Mouse (Mus musculus) thymus, adult 2 months (tissue): ENCODE measurements around the gene Unc119.

Experiments
- CTCF ChIP-seq: fragments of 200-500 bp; IDR thresholded peaks from 2 replicates; pipeline ENCODE4 v1.5.1; 2012; ENCODE audit warnings: mild to moderate bottlenecking, control low read depth, low read length, moderate library complexity, borderline replicate concordance; ENCODE audit not compliant: control insufficient read depth, poor library complexity, insufficient read depth; ENCODE audit errors: extremely low read depth
- POLR2A ChIP-seq: fragments of 200-500 bp; IDR thresholded peaks from 2 replicates; pipeline ENCODE4 v1.6.1; 2012; ENCODE audit warnings: mild to moderate bottlenecking, low read length, control low read depth, moderate library complexity; ENCODE audit not compliant: control insufficient read depth, poor library complexity, insufficient read depth; ENCODE audit errors: extremely low read depth

GRCm38 (mm10) chr11:78371711-78372110 lies 28.4 kb downstream of the Unc119 start:
- TF ChIP-seq CTCF, result no peak
- TF ChIP-seq POLR2A, result no peak
